Mouse (Mus musculus) left cerebral cortex, adult 6 months (tissue): ENCODE data around the gene Vkorc1l1. TPM values are rescaled to one million over a fixed set of nuclear protein-coding genes. Genes with fewer than 3 reads are reported as not detected.

Source experiments
- long read RNA-seq, 2 experiments: library from polyadenylated mRNA; unstranded; transcript quantifications; one replicate each; pipeline ENCODE4 v2.0.0; 2019 to 2020
- polyA plus RNA-seq: library from polyadenylated mRNA; unstranded; fragments of <200 nt; fragmentation: Nextera tagmentation; gene quantifications from 2 replicates; pipeline ENCODE4 v1.2.3, GENCODE M21; 2021

The Vkorc1l1 gene
- polyA plus RNA-seq = 8.3 and 8.5 TPM in 2 replicates
- long read RNA-seq, experiment 1, full-length matches to known transcripts = 45 of 69 reads
- long read RNA-seq, experiment 1, partial matches to known transcripts = 0 of 69 reads
- long read RNA-seq, experiment 1, other reads (novel, unspliced or antisense) = 24 of 69 reads
- long read RNA-seq, experiment 2, transcript Vkorc1l1-201 (3 exons, 3,112 nt) = major isoform, 10 of 23 reads
- long read RNA-seq, experiment 2, partial matches to known transcripts = 0 of 23 reads
- long read RNA-seq, experiment 2, other reads (novel, unspliced or antisense) = 12 of 23 reads

DNA sequence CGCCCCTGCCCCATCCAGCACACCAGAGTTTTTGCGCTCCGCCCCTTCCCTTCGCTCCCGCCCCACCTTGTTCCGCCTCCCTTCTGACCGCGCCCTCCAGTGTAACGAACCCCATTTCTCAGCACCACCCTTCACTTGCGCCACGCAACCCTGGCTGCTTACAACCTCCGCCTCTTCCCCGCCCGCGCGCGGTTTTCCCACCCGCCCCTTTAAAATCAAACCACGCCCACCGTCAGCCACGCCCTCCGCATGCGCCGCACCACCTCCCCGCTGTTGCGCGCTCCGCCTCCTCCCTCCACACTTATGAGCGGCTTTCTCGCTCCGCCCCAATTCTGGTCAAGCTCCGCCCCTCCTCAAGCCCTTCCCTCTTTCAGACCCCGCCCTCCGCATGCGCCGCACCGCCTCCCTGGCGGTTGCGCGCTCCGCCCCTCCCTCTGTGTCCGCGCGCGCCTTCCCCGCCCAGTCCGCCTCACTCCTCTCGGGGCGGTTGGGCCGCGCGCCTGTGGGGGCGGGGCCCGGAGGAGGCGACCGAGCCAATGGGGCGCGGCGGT, at the start of gene Vkorc1l1:
Gene Vkorc1l1 (plus strand): TSS at position 476 of the 551 bp plus-strand sequence.

DNA sequence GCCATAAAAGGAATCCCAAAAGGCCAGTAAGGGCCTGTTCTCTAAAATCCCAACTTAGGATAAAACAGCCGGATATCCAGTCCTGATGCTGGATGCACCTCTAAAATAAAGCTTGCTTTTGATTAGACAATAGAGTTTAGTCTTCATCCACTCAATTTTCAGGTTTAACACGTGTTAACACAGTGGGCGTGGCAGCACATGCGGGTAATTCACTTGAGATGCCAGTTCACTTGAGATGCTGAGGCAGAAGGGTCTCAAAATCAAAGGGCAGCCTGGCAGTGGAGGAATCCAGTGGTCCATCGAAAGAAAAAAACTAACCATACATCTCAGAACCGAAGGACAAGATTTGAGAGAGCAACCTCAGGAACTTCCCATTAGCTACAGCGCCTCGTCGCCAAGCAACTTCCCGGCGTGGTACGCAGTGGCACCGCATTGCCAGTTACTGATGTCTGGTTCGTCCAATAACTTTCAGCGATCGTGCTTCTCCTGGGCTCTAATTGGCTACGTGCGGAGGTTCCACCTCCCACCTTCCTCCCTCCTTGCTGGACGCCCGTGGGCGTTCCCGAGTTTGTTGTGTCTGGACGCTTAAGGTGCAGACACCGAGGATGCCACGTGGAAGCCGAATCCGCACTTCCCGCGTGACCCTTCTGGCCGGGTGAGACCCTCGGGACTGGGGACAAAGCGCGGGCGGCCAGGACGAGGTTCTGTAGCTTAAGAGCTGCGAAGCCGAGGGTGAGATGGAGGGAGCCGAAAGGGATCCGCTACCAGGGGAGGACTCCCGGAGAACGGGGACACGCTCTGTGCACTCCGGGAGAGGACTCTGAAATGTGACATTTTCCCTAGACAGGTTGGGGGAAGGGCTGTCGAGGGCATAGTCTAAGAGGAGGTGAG, 46.3 kb upstream of the Vkorc1l1 start, which contains the start of gene Zbed5:
Gene Zbed5 (plus strand): TSS at position 526 of the 891 bp plus-strand sequence.

DNA sequence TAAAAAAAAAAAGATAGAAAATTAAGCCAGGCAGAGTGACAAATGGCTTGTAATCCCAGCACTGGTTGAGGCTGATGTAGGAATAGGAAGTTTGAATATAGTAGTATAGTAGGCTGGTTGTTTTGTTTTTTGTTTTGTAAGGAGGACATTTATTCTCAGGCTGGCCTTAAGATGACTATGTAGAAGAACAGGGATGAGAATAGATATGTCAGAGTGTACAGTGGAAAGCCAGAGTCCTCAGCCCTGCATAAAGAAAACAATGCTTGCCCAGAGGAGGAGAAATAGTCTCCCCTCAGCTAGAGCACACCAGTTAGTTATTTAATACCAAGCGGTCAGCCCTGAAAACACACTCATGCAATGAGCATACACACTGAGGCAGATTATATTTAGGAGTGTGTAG, 43.3 kb upstream of the Vkorc1l1 start, which contains the start of gene Phkg1:
Gene Phkg1 (minus strand): TSS at position 101 of the 400 bp plus-strand sequence.

DNA sequence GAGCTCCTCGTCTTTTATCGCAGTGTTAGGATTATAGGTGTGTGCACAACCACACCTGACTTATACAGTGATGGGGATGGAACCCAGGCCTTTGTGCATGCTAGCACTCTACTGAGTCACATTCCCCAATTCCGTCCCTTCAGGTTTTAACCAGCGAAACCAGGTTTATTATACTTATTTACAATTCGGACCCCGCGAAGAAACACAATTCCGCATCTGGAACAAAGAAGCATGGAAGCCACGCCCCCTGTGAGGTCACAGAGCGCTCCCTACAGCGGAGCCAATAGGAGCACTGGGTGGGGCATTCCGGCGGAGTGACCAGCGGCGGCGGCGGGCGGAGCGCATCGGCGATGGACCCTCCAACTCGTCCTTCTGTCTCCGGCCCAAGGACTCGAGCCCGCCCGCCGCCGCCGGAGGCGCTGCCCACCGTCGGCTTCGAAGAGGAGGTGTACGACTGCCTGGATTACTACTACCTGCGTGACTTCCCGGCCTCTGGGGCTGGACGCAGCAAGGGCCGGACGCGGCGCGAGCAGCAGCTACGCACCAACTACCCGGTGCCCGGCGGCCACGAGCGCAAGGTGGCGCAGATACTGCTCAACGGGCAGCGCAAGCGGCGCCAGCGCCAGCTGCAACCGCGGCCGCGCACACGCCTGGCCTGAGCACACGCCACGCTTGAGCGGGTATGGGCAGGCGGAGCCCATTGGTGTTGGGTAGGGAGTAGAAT, 33.4 kb upstream of the Vkorc1l1 start, which contains the start of gene Nupr1l:
Gene Nupr1l (plus strand): TSS at position 299 of the 724 bp plus-strand sequence.

DNA sequence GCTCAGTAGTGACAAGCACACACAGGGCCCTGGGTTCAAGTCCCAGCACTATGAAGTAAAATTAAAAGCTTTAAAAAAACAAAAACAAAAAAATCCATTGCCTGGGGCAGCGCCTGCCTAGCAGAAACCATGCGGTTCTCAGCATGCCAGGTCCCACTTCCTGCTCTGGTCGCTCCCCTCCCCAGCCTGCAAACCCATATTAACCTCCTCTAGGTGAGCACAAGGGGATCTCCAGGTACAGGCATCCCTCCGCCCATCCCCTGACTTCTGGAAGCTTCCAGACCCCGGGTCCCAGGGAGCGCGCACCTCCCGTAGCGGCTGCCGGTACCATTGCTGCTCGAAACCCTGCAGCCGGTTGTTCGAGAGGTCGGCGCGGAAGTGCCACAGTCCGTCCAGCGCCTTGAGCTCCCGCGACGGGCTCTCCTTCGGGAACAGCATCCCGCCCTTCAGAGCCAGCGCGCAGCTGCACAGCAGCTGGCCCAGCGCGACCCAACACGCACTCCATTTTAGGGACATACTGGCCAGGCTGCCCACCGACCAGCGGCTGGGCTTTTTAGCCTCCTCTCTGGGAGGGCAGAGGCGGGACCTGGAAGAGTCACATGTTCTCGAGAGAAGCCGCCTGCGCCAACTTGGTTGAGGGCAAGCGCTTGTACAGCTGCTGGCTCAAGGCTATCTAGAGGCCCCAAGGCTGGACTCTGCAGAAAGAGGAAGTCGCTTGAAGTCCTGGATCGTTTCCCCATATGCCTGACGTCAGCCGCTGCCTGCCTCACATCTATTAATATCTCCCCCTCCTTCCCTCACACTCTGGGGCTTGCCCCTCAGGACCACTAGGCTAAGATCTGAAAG, 60.8 kb downstream of the Vkorc1l1 start, which contains the start of gene Gusb:
Gene Gusb (minus strand): TSS at position 749 of the 846 bp plus-strand sequence.

DNA sequence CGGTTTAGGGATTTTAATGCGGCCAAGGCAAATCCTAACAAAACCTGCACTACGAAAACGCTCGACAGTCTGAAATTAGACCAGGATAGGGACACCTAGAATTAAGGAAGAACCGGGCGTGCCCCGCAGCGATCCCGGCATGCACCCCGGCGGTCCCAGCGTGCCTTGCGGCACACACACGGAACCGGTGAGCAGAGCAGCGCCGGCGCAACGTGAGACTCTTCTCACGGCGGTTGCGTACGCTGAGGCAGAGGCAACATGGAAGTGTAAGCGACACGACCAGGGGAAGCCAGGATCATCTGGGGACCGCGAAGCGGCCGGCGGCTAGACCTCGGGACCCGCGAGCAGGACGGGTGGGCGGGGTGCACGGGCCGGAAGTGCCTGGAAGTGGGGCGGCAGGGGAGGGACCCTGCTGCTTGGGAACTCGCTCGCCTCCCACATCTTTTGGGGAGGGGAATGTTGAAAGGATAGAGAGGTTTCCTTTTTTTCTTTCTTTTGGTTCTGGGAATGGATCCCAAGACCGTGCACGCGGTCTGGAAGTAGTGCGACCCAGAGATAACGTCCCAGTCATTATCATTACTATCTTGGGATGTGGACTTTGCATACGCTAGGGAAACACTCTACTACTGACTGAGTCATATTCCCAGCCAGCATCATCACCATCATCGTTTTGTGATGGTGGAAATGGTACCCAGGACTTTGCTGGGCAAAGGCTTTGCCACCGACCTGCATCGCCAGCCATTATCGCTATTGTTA, 87.5 kb downstream of the Vkorc1l1 start, which contains the start of the genes Asl and Crcp:
Gene Asl (minus strand): TSS at position 106 of the 756 bp plus-strand sequence.
Gene Crcp (plus strand): TSS at position 149 of the 756 bp plus-strand sequence.

Other genes with a start within 250 kb of the Vkorc1l1 start
- gene Sept14, start 233.5 kb upstream of the Vkorc1l1 start, polyA plus RNA-seq = not detected in 2 replicates
- gene Mrps17, start 226.5 kb upstream of the Vkorc1l1 start, polyA plus RNA-seq = 204 and 231 TPM in 2 replicates
- gene Nipsnap2, start 216.9 kb upstream of the Vkorc1l1 start, polyA plus RNA-seq = 131 and 208 TPM in 2 replicates
- gene Psph, start 154.5 kb upstream of the Vkorc1l1 start, polyA plus RNA-seq = 45.5 and 53.7 TPM in 2 replicates
- gene Sumf2, start 95.0 kb upstream of the Vkorc1l1 start, polyA plus RNA-seq = 16.8 and 18.7 TPM in 2 replicates
- 1,881 and 1,919 TPM in 2 replicates for gene Chchd2, start 54.5 kb upstream of the Vkorc1l1 start, polyA plus RNA-seq
- gene Zbed5, start 46.2 kb upstream of the Vkorc1l1 start, polyA plus RNA-seq = 7.2 and 7.8 TPM in 2 replicates
- 7.8 and 12.4 TPM in 2 replicates for gene Phkg1, start 43.4 kb upstream of the Vkorc1l1 start, polyA plus RNA-seq
- gene Nupr1l, start 33.4 kb upstream of the Vkorc1l1 start, polyA plus RNA-seq = 3.8 and 5.2 TPM in 2 replicates
- gene Gusb, start 61.1 kb downstream of the Vkorc1l1 start, polyA plus RNA-seq = 16.6 and 24.2 TPM in 2 replicates
- 11.8 and 21.4 TPM in 2 replicates for gene Asl, start 87.3 kb downstream of the Vkorc1l1 start, polyA plus RNA-seq
- gene Crcp, start 87.3 kb downstream of the Vkorc1l1 start, polyA plus RNA-seq = 39.5 and 49.4 TPM in 2 replicates
- gene Tpst1, start 131.4 kb downstream of the Vkorc1l1 start, polyA plus RNA-seq = 26.8 and 37.0 TPM in 2 replicates
- gene Kctd7, start 202.9 kb downstream of the Vkorc1l1 start, polyA plus RNA-seq = 10.8 and 11.1 TPM in 2 replicates
- 25.0 and 33.1 TPM in 2 replicates for gene Rabgef1, start 229.8 kb downstream of the Vkorc1l1 start, polyA plus RNA-seq